Mouse (Mus musculus) spleen, postnatal 4 days (tissue): ENCODE measurements around the gene Polr3b.

Experiments used
- DNase-seq, 2 experiments: peaks; one replicate each; pipeline ENCODE4 v3.0.0; 2022; ENCODE audit warnings: low spot score in 2 of 2

Gene Polr3b

GRCm38 (mm10) chr10:84760118-84761111, 138.3 kb downstream of the Polr3b start:
- no peak for DNase-seq

GRCm38 (mm10) chr10:84768766-84769165, 146.7 kb downstream of the Polr3b start:
- DNase-seq: no peak

DNA sequence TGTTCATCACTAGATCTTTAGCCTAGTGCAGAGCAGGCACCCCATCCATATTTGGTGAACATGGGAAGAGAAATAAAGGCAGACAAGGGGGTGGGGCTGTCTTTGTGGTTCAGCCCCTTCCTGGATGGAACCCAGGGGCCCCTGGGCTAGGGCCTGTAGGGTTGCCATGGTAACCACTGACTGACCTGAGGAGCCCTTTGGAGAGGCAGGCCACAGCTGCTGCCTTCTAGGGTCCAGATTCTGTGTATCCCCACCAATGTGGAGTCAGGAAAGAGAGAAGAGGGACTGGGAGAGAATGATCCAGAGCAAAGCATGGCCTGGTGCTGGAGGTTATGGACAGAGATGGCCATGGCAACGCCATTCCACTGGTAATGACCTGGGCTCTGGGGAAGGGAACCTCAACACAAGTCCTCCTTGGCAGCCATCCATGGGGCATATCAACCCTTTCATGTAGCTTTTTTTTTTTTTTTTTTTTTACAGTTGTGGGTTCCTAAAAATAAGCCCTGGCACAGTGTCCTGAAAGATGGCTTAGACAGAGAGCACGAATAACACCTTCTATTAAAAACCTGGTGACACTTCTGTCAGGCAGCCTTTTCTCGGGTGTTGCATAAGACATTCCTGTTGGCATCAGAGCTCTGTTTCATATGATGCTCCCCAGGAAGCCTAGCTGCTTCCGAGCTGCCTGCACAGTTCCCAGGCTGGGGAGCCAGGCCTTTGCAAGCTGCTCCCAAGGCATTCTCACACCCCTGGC, 150.5 kb downstream of the Polr3b start:
- DNase-seq: no peak

DNA sequence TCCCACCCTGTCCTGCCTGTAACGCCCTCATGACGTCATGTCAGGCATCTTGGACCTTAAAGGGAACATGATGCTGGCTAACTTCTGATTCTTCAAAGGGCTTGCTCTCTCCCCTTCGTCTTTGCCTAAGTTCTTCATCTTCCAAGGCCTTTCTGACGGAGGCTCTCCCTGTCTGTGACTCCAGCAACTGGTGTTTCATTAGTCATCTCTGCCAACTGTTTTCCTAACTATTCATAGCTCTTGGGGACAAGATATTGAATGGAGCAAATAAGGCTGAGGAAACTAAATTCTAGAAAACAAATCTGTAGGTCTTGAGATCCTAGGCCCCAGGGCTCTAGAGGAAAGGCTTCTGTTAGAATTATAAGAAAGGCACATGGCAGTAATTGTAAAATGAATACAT, 151.8 kb downstream of the Polr3b start:
- no peak for DNase-seq

- peak; percentile 66 to 79 for DNase-seq
Observed at GRCm38 (mm10) chr10:84774573-84774972, 152.5 kb downstream of the Polr3b start.
